Mouse (Mus musculus): Measurements from ENCODE around the gene Kcnk7.

The Kcnk7 gene

DNA sequence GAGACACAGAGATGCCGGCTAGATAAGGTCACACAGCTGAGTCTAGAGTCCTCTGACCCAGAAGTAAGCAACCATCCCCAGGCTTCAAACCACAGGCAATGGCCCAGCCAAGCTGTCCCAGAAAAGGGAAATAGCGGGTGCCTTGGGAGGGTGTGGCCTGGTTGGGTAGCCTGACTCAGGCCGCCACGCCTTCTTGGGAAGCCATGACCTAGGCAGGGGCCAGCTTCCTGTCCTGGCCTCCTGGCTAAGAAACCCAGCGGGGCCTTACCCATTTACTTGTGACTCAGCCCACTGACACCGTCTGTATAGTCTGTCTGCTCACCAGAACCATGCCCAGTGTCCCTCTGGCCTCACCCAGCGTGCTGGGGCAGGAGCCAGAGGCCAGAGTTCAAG is 20.4 kb downstream of the Kcnk7 start:
- peak; percentile 82 for DNase-seq (ENCODE audit: low read depth, low spot score)

DNA sequence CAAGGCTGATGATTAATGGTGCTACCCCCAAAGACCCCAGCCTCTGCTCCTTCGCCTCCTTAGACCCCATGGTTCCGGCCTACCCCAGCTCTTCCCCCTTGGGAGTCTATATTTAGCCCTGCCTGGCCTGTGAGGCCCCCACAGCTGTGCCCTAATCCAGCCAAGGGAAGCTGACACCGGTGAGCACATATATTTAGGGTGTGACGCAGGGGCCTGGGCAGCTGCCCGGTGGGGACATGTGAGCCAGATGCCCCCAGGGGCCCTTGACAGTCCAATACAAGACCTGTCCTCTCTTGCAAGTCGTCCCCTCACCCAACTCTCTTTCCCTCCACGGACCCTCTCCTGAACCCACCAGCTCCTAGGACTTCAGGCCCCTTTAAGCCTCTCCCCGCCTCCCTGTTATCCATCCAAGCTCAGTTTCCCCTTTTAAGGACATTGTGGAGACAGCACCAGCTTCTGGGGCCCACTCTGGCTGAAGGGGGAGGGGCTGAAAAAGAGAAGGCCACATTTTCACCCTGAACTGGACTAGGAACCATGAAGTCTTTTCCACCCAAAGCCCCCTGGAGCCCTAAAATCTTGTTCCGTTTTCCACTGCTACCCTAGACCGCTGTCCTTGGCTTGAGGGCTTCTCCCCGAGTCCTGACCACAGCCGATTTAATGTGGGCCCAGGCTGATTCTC is 21.0 kb downstream of the Kcnk7 start:
- peak; percentile 70 for DNase-seq (ENCODE audit: low read depth, low spot score)

DNA sequence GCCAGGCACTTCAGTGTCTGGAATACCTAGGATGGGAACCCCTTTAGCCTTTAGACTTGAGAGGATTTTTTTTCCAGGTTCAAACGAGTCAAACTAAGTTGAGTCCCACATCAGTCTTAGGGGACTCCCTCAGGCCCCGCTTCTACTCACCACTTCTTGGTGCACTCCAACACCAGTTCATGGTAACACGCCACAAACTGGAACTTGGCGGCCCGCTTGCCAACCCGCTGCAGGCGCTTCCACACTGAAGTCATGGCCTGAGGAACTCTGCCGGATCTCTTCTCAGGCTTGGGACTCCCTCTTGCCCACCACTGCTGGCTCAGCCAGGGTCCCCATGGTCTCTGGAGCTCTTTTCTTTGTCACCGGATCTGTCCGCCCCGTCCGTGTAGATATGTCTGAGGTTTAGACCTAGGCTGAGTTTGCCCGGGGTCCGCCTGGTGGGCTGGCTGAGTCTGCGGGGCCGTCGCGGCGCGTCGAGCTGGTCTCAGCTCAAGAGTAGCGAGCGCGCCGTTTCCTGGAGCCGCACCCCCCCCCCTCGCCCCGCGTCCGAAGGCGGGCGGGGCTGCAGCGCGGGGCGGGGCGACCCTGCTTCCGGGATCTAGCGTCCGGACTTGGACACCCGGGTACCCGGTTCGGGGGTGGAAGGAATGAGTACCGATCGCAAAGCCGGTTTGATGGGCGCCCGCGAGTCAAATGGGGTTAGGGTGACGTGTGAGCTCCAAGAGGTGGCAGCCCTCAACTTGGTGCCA is 21.8 kb downstream of the Kcnk7 start, which contains the start of gene Ehbp1l1:
Ehbp1l1 (minus strand) TSS at position 551 of the 749 bp plus-strand sequence.
- DNase-seq (ENCODE audit: low read depth, low spot score): peak; percentile 89

DNA sequence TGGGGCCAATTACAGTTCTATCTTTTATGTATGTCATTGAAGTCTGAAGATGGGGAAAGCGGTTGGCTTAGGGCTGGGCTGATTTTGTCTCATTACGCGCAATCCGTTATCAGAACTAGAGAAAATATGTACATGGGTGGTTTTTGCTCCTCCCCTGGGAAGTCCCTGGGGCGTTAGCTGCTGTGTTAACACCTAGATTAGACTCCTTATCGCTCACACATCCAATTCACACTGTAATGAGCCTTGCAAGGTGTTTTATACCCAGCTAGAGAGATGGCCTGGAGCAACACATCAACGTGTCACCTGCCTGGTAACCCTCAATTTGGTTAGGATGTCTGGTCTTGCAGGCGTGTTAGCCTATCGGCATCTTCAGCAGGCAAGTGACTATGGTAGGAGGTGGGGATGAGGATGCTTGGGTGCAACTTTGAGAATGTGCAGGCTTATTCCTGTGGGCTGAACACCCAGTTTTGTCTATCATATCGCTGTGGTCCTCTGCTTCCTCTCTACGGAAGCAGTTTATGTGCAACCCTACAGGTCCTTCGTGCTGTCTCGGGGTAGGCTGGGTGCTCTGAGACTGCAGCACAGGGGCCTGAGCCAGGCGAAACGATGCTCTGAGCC is 22.9 kb downstream of the Kcnk7 start:
- peak; percentile 74 for DNase-seq (ENCODE audit: low read depth, low spot score)

DNA sequence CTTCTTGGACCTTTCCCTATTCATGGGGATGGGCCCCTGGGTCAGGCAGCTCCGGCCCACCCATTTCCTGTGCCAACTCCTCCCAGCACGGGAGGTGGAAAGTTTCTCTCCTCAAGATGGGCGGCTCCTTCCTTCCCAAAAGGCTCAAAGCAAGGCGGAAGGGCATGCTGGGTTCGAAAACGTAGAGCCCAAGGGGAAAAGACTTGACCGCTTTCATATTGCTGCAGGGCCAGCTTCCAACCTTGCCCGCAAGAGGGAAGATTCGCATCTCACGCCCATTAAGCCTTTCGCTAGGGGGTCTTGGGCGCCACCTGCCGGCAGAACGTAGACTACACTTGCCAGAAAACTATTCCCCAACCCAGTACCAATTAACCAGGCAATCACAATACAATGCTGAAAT is 23.5 kb downstream of the Kcnk7 start:
- peak; percentile 84 for DNase-seq (ENCODE audit: low read depth, low spot score)

DNA sequence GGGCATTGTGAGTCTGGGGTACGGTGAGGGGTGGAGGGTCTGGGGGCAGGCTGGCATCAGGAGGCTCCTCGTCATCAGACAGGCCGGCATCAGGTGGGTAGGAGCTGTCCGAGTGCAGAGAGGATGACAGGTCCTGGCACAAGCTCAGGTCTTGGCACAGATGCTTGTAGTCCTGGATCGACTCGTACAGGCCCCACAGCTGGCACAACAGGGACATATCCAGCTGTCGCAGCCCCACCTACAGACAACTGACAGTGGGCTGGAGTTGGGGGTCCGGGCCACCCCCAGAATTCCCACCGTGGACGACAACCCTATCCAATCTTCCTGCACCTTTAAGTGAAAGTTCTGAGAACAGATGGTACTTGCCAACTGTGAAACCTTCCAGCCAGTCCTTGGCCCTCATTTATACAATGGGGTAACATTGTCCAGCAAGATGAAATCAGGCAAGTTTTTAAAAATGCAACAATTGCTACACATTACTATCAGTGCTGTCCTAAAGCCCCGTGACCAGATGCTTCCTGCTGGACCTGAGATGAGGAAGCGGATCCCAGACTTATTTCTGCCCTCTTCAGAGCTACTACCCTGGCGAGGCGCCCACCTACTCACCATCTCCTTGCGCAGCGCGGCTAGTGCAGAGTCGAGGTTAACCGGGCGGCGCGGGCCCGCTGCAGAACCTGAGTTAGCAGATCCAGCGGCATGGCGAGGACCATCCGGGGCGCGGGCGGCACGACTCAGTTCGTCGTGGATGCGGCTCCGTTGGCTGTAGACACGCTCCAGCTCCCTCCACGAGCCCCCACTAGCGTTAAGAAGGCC is 24.7 kb downstream of the Kcnk7 start:
- no peak for DNase-seq (ENCODE audit: low read depth, low spot score)

DNA sequence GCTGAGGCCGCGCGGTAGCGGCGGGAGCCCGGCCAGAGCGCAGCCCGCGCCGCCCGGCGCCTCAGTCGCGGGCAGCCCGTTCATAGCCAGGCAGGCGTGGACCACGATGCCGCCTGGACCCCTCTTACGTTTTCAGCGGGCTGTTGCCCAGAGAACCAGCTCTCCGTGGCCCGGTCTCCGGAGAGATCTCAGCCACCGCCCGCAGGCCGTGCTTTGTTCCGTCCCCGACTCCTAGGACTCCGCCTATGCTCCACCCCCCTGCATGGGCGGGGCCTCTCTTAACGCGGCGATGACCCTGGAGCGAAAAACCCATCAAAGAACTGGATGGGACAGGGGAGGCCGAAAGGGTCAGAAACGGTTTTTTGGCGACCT is 25.3 kb downstream of the Kcnk7 start, which contains the start of gene Fam89b:
Fam89b (minus strand) TSS at position 210 of the 372 bp plus-strand sequence.
- peak; percentile 89 for DNase-seq (ENCODE audit: low read depth, low spot score)

DNA sequence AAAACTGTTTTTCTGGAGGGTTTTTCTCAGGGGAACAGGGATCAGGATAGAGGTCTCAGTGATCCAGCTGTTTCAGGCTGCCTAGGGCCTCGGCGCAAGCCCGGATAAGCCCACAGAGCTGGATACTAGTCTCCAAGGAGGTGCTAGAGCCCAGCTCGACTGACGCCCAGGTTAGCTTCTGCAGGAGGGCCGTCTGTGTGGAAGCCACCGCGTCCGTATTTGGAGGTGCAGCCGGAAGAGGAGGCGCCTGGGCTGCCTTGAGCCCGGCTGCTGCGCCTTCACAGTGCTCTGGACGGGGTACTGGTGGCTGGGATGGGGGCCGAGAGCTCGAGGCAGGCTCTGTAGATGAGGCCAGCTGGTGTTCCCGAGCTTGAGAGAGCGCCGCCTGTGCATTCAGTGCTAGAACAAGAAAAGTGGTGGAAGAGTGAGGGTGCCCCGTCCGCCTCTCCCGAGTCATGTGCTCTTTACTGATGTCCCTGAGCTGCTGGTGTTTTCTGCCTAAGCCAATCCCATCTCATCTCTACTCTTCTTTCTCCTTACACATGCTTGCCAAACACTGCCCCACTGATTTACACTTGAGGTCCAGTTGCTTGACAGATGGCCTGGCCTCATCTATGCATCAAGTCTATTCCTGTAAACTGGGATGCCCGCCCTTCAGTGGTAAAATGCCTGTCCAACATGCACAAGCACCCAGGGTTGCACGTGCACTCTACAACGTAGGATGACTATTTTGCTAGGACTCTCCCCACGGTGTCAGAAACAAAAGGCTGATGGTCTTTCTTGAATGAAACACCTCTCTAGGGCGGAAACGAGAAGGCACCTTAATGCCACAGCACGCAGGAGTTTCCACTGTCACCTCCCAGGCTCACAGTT is 26.4 kb downstream of the Kcnk7 start:
- no peak for DNase-seq (ENCODE audit: low read depth, low spot score)

DNA sequence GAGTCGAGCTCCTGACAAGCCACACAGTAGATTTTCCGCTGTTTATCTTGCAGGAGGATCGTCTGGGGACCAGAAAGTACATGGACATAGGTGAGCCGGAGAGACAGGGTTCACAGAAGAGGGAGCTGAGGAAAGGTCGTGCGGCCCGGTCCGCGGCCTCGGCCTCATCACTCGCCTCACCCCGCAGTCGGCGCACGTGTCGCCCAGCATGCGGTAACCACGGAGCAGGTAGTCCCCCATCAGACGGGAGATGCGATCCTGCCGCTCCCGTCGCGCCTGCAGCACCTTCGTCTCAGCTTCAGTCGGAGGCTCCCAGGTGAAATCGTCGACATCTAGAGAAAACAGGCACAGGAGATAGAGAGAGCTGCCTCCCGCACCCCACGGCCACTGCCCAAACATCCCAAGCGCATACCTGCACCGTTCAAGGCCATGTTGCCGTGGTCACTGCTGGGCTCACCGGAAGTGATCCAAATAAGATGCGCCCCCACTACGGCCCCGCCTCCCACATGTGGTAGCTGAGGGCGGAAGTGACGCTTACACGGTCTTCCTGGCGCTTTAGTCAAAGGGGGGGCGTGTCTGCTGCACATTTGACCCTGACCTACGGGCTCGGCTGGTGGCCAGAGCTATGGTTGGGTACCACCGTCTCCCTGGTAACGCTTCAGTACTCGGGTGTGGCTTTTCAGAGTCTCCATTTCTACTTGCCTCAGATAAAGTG is 27.3 kb downstream of the Kcnk7 start:
- DNase-seq (ENCODE audit: low read depth, low spot score): peak; percentile 97

DNA sequence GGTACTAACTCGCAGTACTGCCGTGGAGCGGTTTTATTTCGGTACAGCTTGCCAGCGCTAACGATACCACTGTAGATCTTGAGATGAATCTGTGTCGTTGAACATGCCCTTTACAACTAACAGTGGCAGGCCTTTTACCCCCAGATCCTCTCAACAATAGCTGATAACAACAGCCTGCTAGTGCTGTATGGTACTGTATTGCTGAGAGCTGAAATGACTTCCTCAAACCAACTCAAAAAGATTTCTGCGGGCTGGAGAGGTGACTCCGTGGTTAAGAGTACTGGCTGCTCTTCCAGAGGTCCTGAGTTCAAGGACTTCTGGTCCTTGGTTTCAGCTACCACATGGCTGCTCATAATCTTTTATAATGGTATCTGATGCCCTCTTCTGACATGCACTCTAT is 30.2 kb downstream of the Kcnk7 start:
- DNase-seq (ENCODE audit: low read depth, low spot score): no peak

DNA sequence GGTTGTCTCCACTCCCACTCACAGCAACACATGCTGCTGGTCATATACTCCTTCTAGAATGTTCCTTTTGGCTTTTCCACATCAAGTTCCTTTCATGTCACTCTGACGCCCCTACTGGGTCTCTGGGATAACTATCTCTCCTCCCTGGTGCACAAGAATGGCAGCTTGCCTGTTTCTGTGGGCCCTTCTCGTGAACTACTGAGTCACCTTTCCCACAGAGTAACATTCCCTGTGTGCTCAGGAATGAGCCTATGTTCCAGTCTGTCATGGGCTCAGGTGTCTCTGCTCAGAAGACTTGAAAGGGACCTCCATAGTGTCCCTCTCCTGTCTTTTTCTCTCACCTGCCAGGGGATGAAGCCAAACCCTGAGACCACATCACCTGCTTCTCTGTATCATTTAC is 35.3 kb downstream of the Kcnk7 start:
- no peak for DNase-seq (ENCODE audit: low read depth, low spot score)

DNA sequence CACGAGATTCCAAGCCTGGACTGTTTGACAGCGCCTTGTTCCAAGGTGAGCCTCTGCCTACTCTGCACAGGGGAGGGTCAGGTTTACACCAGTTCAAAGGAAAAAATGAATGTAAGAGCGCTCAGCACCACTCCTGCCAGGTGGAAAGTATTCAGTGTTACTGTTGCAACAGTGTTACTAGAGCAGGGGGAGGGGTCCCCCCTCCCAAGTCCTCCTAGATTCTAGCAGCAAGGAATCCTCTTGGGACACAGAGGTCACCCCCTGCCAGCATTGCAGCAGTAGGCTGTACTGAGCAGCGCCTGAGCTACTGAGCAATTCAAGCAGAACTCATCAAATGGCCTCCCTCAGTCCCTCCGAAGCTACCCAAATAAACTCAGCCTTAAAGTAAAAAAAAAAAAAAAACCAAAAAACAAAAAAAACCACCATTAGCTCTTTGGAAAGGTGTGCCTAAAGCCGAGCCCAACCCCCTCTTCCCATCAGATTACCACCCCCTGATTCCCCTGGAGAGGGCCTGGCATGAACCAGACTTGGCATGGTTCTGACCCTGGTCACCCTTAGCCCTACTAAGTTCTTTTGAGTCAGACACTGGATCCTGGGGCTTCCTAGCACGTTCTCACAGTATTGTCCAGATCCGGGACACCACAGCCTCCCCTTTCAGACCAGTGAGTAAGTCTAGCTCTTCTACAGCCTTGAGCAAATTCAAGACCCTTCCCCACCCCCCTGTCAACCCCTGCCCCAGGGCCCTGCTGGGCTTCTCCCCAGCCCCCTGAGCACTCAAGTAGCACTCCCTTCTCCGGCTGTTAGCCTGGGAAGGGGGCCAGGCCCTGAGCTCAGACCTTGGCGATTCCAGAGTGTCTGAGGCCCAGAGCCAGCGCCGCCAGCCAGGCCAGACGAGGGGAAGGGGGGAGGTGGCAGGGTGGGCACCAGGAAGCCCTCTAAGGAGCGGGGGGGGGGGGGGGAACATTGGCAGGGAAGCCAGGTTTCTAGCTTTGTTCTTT is 36.5 kb downstream of the Kcnk7 start, which contains the start of gene Ltbp3:
Ltbp3 (plus strand) TSS at position 585 of the 998 bp plus-strand sequence.
- no peak for DNase-seq (ENCODE audit: low read depth, low spot score)

DNA sequence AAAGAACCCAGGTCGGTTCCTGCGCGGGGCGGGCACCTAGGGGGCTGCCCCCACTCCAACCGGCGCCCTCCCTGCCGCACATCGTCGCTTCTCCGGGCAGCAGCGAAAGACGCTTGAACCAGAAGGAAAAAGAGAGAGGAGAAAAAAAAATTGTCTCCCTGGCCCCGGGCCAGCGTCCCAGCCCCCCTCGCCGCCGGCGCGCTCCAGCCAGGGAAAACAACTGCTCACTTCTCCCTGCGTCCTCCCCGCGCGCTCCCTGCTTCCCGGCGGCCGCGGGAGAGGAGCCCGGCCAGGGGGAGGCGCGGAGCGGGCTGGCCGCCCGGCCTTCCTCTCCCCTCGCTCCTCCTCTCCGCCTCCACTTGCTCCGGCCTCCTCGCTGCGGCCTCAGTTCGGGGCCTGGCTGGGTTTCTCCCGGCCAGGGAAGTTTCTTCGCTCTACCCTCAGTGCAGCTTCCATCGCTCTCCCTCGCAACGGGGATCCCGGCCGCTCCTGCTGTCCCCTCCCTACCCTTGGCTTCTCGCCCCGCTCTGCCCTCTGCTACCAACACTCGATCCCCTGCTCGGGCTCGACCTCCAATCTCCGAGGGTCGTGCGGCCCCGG is 37.6 kb downstream of the Kcnk7 start:
- no peak for DNase-seq (ENCODE audit: low read depth, low spot score)

DNA sequence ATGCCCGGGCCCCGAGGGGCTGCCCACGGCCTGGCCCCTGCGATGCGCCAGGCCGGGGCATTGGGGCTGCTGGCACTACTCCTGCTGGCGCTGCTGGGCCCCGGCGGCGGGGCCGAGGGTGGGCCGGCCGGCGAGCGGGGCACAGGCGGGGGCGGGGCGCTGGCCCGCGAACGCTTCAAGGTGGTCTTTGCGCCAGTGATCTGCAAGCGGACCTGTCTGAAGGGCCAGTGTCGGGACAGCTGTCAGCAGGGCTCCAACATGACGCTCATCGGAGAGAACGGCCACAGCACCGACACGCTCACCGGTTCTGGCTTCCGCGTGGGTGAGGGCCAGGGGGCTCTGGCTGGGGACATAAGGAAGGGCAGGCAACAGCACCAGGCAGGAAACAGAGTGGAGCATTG is 38.1 kb downstream of the Kcnk7 start:
- no peak for DNase-seq (ENCODE audit: low read depth, low spot score)

DNA sequence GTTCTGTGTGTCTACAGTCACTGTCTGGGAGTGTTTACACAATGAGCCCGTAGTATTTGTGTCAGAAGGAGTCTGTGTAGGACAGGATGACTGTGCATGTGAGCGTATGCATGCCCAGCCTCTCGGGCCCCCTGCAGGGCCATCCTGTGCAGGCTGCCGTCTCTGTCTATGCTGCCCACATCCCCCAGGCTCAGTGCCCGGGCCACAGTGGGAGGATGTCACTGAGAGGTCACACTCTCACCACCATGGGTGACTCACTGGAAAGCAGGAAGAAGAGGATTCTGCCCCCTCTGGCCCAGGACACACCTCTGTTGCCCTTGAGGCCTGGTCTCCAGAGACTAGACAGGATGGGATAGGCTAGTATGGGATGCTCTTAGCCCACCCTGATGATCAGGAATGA is 39.4 kb downstream of the Kcnk7 start:
- DNase-seq (ENCODE audit: low read depth, low spot score): no peak

DNA sequence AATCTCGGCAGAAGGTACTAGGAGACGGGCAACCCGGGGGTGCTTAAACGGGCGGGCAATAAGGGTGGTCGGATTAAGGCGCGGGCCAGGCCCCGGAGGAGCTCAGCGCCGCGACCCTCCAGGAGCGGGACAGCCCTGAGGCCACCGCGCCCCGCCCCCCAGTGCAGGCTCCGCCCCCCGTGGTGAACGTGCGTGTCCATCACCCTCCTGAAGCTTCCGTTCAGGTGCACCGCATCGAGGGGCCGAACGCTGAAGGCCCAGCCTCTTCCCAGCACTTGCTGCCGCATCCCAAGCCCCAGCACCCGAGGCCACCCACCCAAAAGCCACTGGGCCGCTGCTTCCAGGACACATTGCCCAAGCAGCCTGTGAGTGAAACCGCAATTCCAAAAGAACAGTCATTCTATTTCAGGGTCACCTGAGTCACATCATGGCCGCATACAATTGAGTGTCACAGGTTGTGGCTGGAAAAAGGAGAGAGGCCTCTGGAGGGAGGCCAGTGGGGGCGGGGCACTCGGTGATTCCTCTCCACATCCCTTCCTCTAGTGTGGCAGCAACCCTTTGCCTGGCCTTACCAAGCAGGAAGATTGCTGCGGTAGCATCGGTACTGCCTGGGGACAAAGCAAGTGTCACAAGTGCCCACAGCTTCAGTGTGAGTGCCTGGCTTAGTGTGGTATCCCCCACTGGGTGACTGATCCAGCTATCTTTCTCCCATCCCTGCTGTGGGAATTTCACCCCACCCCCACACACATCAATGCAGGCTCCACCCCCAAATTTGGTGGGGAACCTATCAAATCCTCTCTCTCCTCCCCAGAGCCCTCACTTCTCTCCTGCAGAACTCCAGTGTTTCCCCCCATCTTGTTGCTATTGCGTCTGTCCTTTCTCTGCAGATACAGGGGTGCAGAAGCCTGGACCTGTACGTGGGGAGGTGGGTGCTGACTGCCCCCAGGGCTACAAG is 41.9 kb downstream of the Kcnk7 start:
- DNase-seq (ENCODE audit: low read depth, low spot score): peak; percentile 87

DNA sequence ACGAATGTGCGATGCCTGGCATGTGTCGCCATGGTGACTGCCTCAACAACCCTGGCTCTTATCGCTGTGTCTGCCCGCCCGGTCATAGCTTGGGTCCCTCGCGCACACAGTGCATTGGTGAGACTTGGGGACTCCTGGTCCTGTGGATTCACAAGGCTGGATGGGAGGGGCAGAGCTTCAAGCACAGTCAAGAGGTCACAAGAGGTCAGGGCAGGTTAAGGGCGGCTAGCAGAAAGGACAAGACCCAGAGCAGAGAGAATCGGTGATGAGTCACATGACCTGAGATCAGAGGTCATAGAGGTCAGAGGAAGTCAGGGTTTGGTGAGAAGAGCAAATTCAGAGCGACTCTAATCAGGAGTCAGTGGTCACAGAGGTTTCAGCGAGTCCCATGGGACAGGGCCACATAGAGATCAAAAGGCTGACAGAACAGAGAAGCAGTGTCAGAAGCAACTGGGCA is 42.8 kb downstream of the Kcnk7 start:
- no peak for DNase-seq (ENCODE audit: low read depth, low spot score)
